Mouse (Mus musculus): ENCODE data around the gene Trpm3. TPM values are rescaled to one million over a fixed set of nuclear protein-coding genes. Genes with fewer than 3 reads are reported as not detected.

The Trpm3 gene
- polyA plus RNA-seq, 1 experiment from 2014 or later = 48.4 TPM

- no peaks in the 10 kb centered on the region for H3K9me3 ChIP-seq (ENCODE audit: control insufficient read depth, low read length)
- H3K27me3 ChIP-seq (ENCODE audit: control insufficient read depth, insufficient read depth, low read length) = no peaks in the 10 kb centered on the region
- no peaks in the 10 kb centered on the region for H3K36me3 ChIP-seq (replicated peaks; ENCODE audit: control insufficient read depth, insufficient read depth)
- no peaks in the 10 kb centered on the region for H3K4me1 ChIP-seq (replicated peaks; ENCODE audit: control insufficient read depth, insufficient read depth, low read length)
- H3K4me2 ChIP-seq (replicated peaks) = no peak overlapping the region
- H3K9ac ChIP-seq = no peak overlapping the region
- ATAC-seq (ENCODE audit: low FRiP score) (no peak), DNase-seq (ENCODE audit: low spot score) (no peak)
- 77% methylated on average over 8 of the region's 8 CpGs for WGBS
- no peak overlapping the region for H3K4me3 ChIP-seq (replicated peaks; ENCODE audit: low read length)
- H3K27ac ChIP-seq = no peak overlapping the region
Observed at GRCm38 (mm10) chr19:22338927-22339326, 200.1 kb downstream of the Trpm3 start.

DNA sequence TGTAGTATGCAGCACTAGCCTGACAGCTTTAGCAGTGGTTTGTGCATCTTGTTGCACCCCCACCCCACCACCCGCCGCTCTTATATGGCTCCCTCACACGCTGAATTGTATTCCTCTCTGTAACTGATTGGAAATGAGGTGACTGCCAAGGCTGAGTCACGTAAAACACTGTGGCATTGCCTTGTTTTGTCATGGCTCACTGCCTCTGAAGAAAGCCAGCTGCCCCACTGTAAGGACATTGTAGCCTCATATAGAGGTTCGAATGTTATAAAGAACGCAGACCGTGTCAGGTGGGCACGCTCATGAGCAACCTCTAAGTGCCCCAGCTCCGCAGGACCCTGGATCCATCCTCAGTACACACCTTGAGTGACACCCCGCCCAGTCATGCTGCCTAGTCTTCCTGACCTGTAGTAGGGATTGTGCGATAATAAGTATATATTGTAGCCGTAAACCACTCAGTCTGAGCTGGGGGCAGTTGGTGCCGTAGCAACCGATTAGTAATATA is 215.2 kb downstream of the Trpm3 start:
- no peaks in the 10 kb centered on the region for H3K36me3 ChIP-seq (replicated peaks; ENCODE audit: control insufficient read depth, insufficient read depth)
- no peak overlapping the region for H3K9ac ChIP-seq
- peak; percentile 64 for ATAC-seq (ENCODE audit: low FRiP score)
- H3K27me3 ChIP-seq (ENCODE audit: control insufficient read depth, insufficient read depth, low read length) = no peaks in the 10 kb centered on the region
- WGBS = 56% methylated on average over 14 of the region's 14 CpGs
- H3K9me3 ChIP-seq (ENCODE audit: control insufficient read depth, low read length) = no peaks in the 10 kb centered on the region
- H3K4me2 ChIP-seq (replicated peaks) = peak overlapping the region; percentile 15; the same call in 1 of the 2 replicates
- DNase-seq (ENCODE audit: low spot score) = no peak
- no peak overlapping the region for H3K4me3 ChIP-seq (replicated peaks; ENCODE audit: low read length)
- no peaks in the 10 kb centered on the region for H3K4me1 ChIP-seq (replicated peaks; ENCODE audit: control insufficient read depth, insufficient read depth, low read length)
- H3K27ac ChIP-seq = no peak overlapping the region

DNA sequence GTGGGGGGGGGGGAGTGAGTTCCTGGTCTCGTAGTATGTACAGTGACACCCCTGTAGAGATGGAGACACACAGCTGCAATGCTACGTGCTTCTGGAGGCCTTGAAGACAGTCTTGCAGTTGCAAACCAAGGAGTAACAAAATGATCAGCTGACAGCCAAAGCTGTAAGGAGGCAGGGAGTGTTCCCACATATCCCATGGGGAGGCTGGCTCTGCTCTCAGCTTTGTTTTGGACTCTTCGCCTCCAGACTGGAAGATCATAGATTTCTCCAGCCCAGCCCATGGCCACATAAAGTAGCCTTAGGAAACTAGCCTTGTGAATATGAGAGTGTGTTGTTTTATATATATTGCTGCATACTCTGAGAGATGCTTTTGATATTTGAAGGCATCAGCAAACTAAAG is 248.0 kb downstream of the Trpm3 start:
- H3K27ac ChIP-seq = no peak overlapping the region
- no peak overlapping the region for H3K4me2 ChIP-seq (replicated peaks)
- H3K27me3 ChIP-seq (ENCODE audit: control insufficient read depth, insufficient read depth, low read length) = no peaks in the 10 kb centered on the region
- DNase-seq (ENCODE audit: low spot score) = no peak
- no peaks in the 10 kb centered on the region for H3K36me3 ChIP-seq (replicated peaks; ENCODE audit: control insufficient read depth, insufficient read depth)
- no peak overlapping the region for H3K9ac ChIP-seq
- WGBS = 85% methylated on average over 3 of the region's 3 CpGs
- H3K9me3 ChIP-seq (ENCODE audit: control insufficient read depth, low read length) = no peaks in the 10 kb centered on the region
- H3K4me1 ChIP-seq (replicated peaks; ENCODE audit: control insufficient read depth, insufficient read depth, low read length) = no peaks in the 10 kb centered on the region
- H3K4me3 ChIP-seq (replicated peaks; ENCODE audit: low read length) = no peak overlapping the region
- ATAC-seq (ENCODE audit: low FRiP score) = no peak

GRCm38 (mm10) chr19:22394700-22395099 is 255.9 kb downstream of the Trpm3 start:
- no peak for DNase-seq (ENCODE audit: low spot score)
- Histone ChIP-seq H3K27me3 (ENCODE audit: control insufficient read depth, insufficient read depth, low read length) (no peaks in the 10 kb centered on the region), H3K4me3 (replicated peaks; ENCODE audit: low read length) (no peak overlapping the region), H3K36me3 (replicated peaks; ENCODE audit: control insufficient read depth, insufficient read depth) (no peaks in the 10 kb centered on the region), H3K4me2 (replicated peaks) (no peak overlapping the region), H3K4me1 (replicated peaks; ENCODE audit: control insufficient read depth, insufficient read depth, low read length) (no peaks in the 10 kb centered on the region), H3K9me3 (ENCODE audit: control insufficient read depth, low read length) (no peaks in the 10 kb centered on the region), H3K27ac (no peak overlapping the region), H3K9ac (no peak overlapping the region)
- ATAC-seq (ENCODE audit: low FRiP score) = no peak
- 59% methylated on average over 1 of the region's 1 CpGs for WGBS

DNA sequence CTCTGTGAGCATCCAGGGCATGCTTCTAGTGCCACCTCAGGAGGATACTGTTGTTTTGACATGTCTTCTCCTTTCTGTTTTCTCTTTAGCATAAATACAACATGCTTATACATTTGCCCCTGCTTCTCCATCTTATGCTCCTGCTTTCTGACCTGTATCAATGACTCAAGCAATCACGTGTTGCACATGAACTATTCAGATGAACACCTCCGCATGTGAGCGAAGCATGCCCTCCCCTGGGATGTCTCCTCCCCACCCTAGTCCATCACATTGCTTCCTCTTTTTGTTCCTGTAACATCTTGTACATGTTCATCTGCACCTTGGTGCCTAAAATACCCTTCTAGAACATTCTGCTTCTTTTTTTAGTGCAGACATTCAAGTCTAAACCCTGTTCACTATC is 265.2 kb downstream of the Trpm3 start:
- H3K9ac ChIP-seq = no peak overlapping the region
- H3K27ac ChIP-seq = no peak overlapping the region
- ATAC-seq (ENCODE audit: low FRiP score) (no peak), DNase-seq (ENCODE audit: low spot score) (no peak)
- WGBS = 87% methylated on average over 3 of the region's 3 CpGs
- H3K36me3 ChIP-seq (replicated peaks; ENCODE audit: control insufficient read depth, insufficient read depth) = no peaks in the 10 kb centered on the region
- no peaks in the 10 kb centered on the region for H3K4me1 ChIP-seq (replicated peaks; ENCODE audit: control insufficient read depth, insufficient read depth, low read length)
- no peak overlapping the region for H3K4me2 ChIP-seq (replicated peaks)
- H3K9me3 ChIP-seq (ENCODE audit: control insufficient read depth, low read length) = no peaks in the 10 kb centered on the region
- H3K4me3 ChIP-seq (replicated peaks; ENCODE audit: low read length) = no peak overlapping the region
- no peaks in the 10 kb centered on the region for H3K27me3 ChIP-seq (ENCODE audit: control insufficient read depth, insufficient read depth, low read length)

DNA sequence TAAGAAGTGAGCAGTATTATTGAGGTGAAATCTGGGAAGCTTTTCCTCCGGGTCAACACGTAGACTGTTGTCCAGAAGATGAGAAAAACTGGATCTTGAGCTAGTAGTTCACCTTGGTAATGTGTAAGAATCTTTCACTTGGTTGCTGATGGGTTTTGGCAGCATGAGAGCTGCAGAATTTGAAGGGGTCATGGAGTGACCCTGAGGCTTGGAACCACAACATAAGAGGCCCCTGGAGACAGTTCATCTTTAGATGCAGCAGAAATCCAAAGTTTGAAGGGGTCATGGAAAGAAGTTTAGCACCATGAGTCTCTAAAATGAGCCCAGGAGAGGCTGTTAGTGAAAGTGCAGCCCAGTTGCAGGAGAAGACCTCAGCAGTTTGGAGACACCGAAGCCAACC is 279.4 kb downstream of the Trpm3 start:
- no peaks in the 10 kb centered on the region for H3K36me3 ChIP-seq (replicated peaks; ENCODE audit: control insufficient read depth, insufficient read depth)

DNA sequence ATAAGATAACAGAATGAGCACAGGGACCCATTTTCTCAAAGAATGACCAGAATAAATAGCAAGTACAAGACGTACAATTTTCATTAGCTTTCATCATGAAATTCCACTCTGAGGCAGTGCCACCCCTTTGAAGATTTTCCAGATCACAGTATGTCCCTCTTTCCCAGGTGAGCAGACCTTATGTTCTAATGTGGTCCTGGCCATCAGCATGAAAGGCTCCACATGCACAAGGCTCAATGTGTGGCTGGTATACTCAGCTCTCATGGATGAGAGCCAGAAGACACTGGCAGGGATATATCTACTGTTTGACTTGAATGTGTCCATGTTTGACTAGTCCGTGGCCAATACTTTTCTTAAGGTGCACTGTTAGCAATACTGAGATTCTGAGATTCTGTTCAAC is 298.4 kb downstream of the Trpm3 start:
- Histone ChIP-seq H3K4me3 (replicated peaks; ENCODE audit: low read length) (no peak overlapping the region), H3K4me1 (replicated peaks; ENCODE audit: control insufficient read depth, insufficient read depth, low read length) (no peaks in the 10 kb centered on the region), H3K9ac (no peak overlapping the region), H3K4me2 (replicated peaks) (no peak overlapping the region), H3K27me3 (ENCODE audit: control insufficient read depth, insufficient read depth, low read length) (no peaks in the 10 kb centered on the region), H3K27ac (no peak overlapping the region), H3K36me3 (replicated peaks; ENCODE audit: control insufficient read depth, insufficient read depth) (no peaks in the 10 kb centered on the region), H3K9me3 (ENCODE audit: control insufficient read depth, low read length) (no peaks in the 10 kb centered on the region)
- no peak for ATAC-seq (ENCODE audit: low FRiP score)
- 94% methylated on average over 2 of the region's 2 CpGs for WGBS
- no peak for DNase-seq (ENCODE audit: low spot score)

More for the DNA sequence above, 279.4 kb downstream of the Trpm3 start:
- DNase-seq (ENCODE audit: low spot score) (no peak), ATAC-seq (ENCODE audit: low FRiP score) (no peak)
- Histone ChIP-seq H3K9ac (no peak overlapping the region), H3K27ac (no peak overlapping the region), H3K27me3 (ENCODE audit: control insufficient read depth, insufficient read depth, low read length) (no peaks in the 10 kb centered on the region), H3K4me3 (replicated peaks; ENCODE audit: low read length) (no peak overlapping the region), H3K4me1 (replicated peaks; ENCODE audit: control insufficient read depth, insufficient read depth, low read length) (no peaks in the 10 kb centered on the region), H3K4me2 (replicated peaks) (no peak overlapping the region), H3K9me3 (ENCODE audit: control insufficient read depth, low read length) (no peaks in the 10 kb centered on the region)
- 91% methylated on average over 3 of the region's 3 CpGs for WGBS

- WGBS = under 1% methylated on average over 18 of the region's 18 CpGs
- peak overlapping the region; percentile 66 for H3K27ac ChIP-seq
- H3K9ac ChIP-seq = peak overlapping the region; percentile 70
- peak overlapping the region; percentile 42 for H3K4me3 ChIP-seq (replicated peaks; ENCODE audit: low read length)
- 0 out of 2 replicates have a peak, but pooled peaks cover 4% of the 10 kb centered on the region for H3K27me3 ChIP-seq (ENCODE audit: control insufficient read depth, insufficient read depth, low read length)
- no peaks in the 10 kb centered on the region for H3K9me3 ChIP-seq (ENCODE audit: control insufficient read depth, low read length)
- DNase-seq (ENCODE audit: low spot score) (peak; percentile 25), ATAC-seq (ENCODE audit: low FRiP score) (peak; percentile 69)
- peak overlapping the region; percentile 77 for H3K4me2 ChIP-seq (replicated peaks)
- H3K36me3 ChIP-seq (replicated peaks; ENCODE audit: control insufficient read depth, insufficient read depth) = no peaks in the 10 kb centered on the region
- H3K4me1 ChIP-seq (replicated peaks; ENCODE audit: control insufficient read depth, insufficient read depth, low read length) = peaks cover 23% of the 10 kb centered on the region
Observed at GRCm38 (mm10) chr19:22447418-22448339, 308.8 kb downstream of the Trpm3 start.

DNA sequence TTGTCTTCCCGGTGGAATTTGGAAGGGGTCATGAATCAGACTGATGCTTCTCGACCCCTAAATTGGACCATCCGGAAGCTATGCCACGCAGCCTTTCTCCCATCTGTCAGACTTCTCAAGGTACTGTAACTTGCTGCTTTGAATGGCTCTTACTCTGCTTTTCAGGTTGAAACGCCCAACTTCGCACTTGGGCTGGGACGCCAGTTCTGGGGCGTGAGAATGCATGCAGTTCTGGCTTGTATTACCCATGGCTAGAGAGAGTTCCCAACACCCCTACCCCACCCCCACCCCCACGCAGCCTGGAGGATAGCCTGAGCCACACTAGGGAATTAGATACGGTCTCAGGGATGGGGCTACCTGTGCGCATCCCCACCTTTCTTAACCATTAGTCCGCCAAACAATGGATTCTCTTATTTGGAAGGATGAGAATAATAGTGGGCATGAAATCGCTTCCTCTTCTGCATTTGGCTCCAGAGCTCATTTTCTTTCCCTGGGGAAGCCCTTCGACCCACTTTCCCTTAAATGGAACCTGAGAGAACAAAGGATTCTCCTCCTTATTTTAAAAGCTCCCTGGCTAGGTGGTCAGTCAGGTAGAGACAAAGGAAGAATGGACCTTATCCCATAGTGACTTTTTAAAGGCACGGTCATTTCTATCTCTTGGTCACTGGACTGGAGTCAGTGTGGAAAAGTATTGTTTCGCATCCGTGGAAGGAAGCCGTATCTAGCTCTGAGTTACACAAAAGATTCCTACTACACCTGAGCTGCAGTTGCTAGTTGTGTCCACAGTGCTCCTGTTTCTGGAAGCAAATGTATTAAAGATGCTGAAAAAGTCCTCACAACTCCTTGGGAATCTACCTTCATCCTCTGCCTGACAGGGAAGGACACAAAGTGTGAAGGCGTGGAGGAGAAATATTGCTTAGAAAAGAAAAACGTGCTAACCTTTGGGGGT is 309.8 kb downstream of the Trpm3 start:
- no peaks in the 10 kb centered on the region for H3K9me3 ChIP-seq (ENCODE audit: control insufficient read depth, low read length)
- WGBS = 22% methylated on average over 20 of the region's 20 CpGs
- H3K36me3 ChIP-seq (replicated peaks; ENCODE audit: control insufficient read depth, insufficient read depth) = no peaks in the 10 kb centered on the region
- DNase-seq (ENCODE audit: low spot score) (peak; percentile 45), ATAC-seq (ENCODE audit: low FRiP score) (peak; percentile 68)
- H3K4me3 ChIP-seq (replicated peaks; ENCODE audit: low read length) = peak overlapping the region; percentile 42
- peak overlapping the region; percentile 70 for H3K9ac ChIP-seq
- peaks cover 23% of the 10 kb centered on the region for H3K4me1 ChIP-seq (replicated peaks; ENCODE audit: control insufficient read depth, insufficient read depth, low read length)
- H3K27ac ChIP-seq = peak overlapping the region; percentile 66
- H3K4me2 ChIP-seq (replicated peaks) = peak overlapping the region; percentile 77
- 0 out of 2 replicates have a peak, but pooled peaks cover 4% of the 10 kb centered on the region for H3K27me3 ChIP-seq (ENCODE audit: control insufficient read depth, insufficient read depth, low read length)
